Mouse (Mus musculus): ENCODE results near the gene Tmem237.

Tmem237 gene

GRCm38 (mm10) chr1:59119720-59120457 lies at the start of gene Tmem237:
Tmem237 (minus strand) TSS chr1:59120408.
- peak; percentile 95 for DNase-seq (ENCODE audit: low read depth, low spot score)

- no peak for DNase-seq (ENCODE audit: low read depth, low spot score)
Observed at GRCm38 (mm10) chr1:59169586-59169985, 49.4 kb upstream of the Tmem237 start.

- DNase-seq (ENCODE audit: low read depth, low spot score): no peak
Observed at GRCm38 (mm10) chr1:59168556-59168955, 48.3 kb upstream of the Tmem237 start.

GRCm38 (mm10) chr1:59167654-59168425 lies 47.6 kb upstream of the Tmem237 start:
- DNase-seq (ENCODE audit: low read depth, low spot score): no peak

GRCm38 (mm10) chr1:59166232-59166905 lies 46.2 kb upstream of the Tmem237 start:
- DNase-seq (ENCODE audit: low read depth, low spot score): no peak

GRCm38 (mm10) chr1:59163918-59164317 lies 43.7 kb upstream of the Tmem237 start:
- DNase-seq (ENCODE audit: low read depth, low spot score): no peak

- no peak for DNase-seq (ENCODE audit: low read depth, low spot score)
Observed at GRCm38 (mm10) chr1:59163030-59163461, 42.8 kb upstream of the Tmem237 start, which contains the start of gene Mpp4. Mpp4 (minus strand) TSS chr1:59163389.

GRCm38 (mm10) chr1:59162309-59163024 lies 42.3 kb upstream of the Tmem237 start:
- DNase-seq (ENCODE audit: low read depth, low spot score): no peak

- no peak for DNase-seq (ENCODE audit: low read depth, low spot score)
Observed at GRCm38 (mm10) chr1:59161396-59161795, 41.2 kb upstream of the Tmem237 start.

- DNase-seq (ENCODE audit: low read depth, low spot score): no peak
Observed at GRCm38 (mm10) chr1:59160871-59161270, 40.7 kb upstream of the Tmem237 start.

GRCm38 (mm10) chr1:59159136-59159535 lies 38.9 kb upstream of the Tmem237 start:
- DNase-seq (ENCODE audit: low read depth, low spot score): no peak

- DNase-seq (ENCODE audit: low read depth, low spot score): no peak
Observed at GRCm38 (mm10) chr1:59158498-59158897, 38.3 kb upstream of the Tmem237 start.

GRCm38 (mm10) chr1:59157846-59158245 lies 37.6 kb upstream of the Tmem237 start:
- DNase-seq (ENCODE audit: low read depth, low spot score): no peak

GRCm38 (mm10) chr1:59152346-59152745 lies 32.1 kb upstream of the Tmem237 start:
- no peak for DNase-seq (ENCODE audit: low read depth, low spot score)

- DNase-seq (ENCODE audit: low read depth, low spot score): peak; percentile 15
Observed at GRCm38 (mm10) chr1:59150542-59150941, 30.3 kb upstream of the Tmem237 start.

GRCm38 (mm10) chr1:59144543-59144942 lies 24.3 kb upstream of the Tmem237 start:
- DNase-seq (ENCODE audit: low read depth, low spot score): peak; percentile 54

- peak; percentile 69 for DNase-seq (ENCODE audit: low read depth, low spot score)
Observed at GRCm38 (mm10) chr1:59142809-59143208, 22.6 kb upstream of the Tmem237 start.

GRCm38 (mm10) chr1:59134419-59134818 lies 14.2 kb upstream of the Tmem237 start:
- DNase-seq (ENCODE audit: low read depth, low spot score): no peak

- no peak for DNase-seq (ENCODE audit: low read depth, low spot score)
Observed at GRCm38 (mm10) chr1:59128879-59129278, 8.7 kb upstream of the Tmem237 start.

- no peak for DNase-seq (ENCODE audit: low read depth, low spot score)
Observed at GRCm38 (mm10) chr1:59125558-59125957, 5.3 kb upstream of the Tmem237 start.

GRCm38 (mm10) chr1:59110524-59110923 lies 9.7 kb downstream of the Tmem237 start:
- no peak for DNase-seq (ENCODE audit: low read depth, low spot score)

GRCm38 (mm10) chr1:59102071-59102470 lies 18.1 kb downstream of the Tmem237 start:
- DNase-seq (ENCODE audit: low read depth, low spot score): no peak
